Mouse (Mus musculus) ES-CJ7 (cell line): Measurements from ENCODE around the gene Abca17.

Source experiments
- DNase-seq: peaks from one replicate; pipeline ENCODE4 v3.0.0; 2011; ENCODE audit warnings: low read depth, low spot score

Gene Abca17

GRCm38 (mm10) chr17:24346831-24347230 lies 4.0 kb downstream of the Abca17 start:
- no peak for DNase-seq

- no peak for DNase-seq
These were observed 6.2 kb downstream of the Abca17 start for GRCm38 (mm10) chr17:24344672-24345071.

GRCm38 (mm10) chr17:24327656-24328055 lies 23.2 kb downstream of the Abca17 start:
- DNase-seq = no peak

- no peak for DNase-seq
These were observed 25.8 kb downstream of the Abca17 start for GRCm38 (mm10) chr17:24325051-24325450.

GRCm38 (mm10) chr17:24320826-24321225 lies 30.0 kb downstream of the Abca17 start:
- DNase-seq = no peak

- DNase-seq = peak; percentile 28
These were observed 43.4 kb downstream of the Abca17 start for GRCm38 (mm10) chr17:24307500-24307899.

GRCm38 (mm10) chr17:24300651-24301050 lies 50.2 kb downstream of the Abca17 start:
- DNase-seq = no peak

GRCm38 (mm10) chr17:24289338-24289737 lies 61.5 kb downstream of the Abca17 start:
- no peak for DNase-seq

- no peak for DNase-seq
These were observed 62.4 kb downstream of the Abca17 start for GRCm38 (mm10) chr17:24288477-24288876.

GRCm38 (mm10) chr17:24285680-24286079 lies 65.2 kb downstream of the Abca17 start:
- no peak for DNase-seq

- no peak for DNase-seq
These were observed 67.5 kb downstream of the Abca17 start for GRCm38 (mm10) chr17:24283266-24283818.

GRCm38 (mm10) chr17:24282637-24283036 lies 68.2 kb downstream of the Abca17 start:
- DNase-seq = peak; percentile 61

GRCm38 (mm10) chr17:24279907-24280306 lies 71.0 kb downstream of the Abca17 start:
- DNase-seq = no peak

- DNase-seq = no peak
These were observed 83.7 kb downstream of the Abca17 start for GRCm38 (mm10) chr17:24267133-24267532.

- DNase-seq = no peak
These were observed 86.1 kb downstream of the Abca17 start for GRCm38 (mm10) chr17:24264766-24265165.

- DNase-seq = no peak
These were observed 90.4 kb downstream of the Abca17 start for GRCm38 (mm10) chr17:24260516-24260915.

GRCm38 (mm10) chr17:24259702-24260101 lies 91.2 kb downstream of the Abca17 start:
- DNase-seq = no peak

GRCm38 (mm10) chr17:24258981-24259380 lies 91.9 kb downstream of the Abca17 start:
- no peak for DNase-seq

- DNase-seq = no peak
These were observed 98.5 kb downstream of the Abca17 start for GRCm38 (mm10) chr17:24252329-24252728.

GRCm38 (mm10) chr17:24251320-24252069 lies 99.4 kb downstream of the Abca17 start, which contains the start of gene Ccnf:
TSS of gene Ccnf (minus strand) at chr17:24251484.
- peak; percentile 99 for DNase-seq

- DNase-seq = no peak
These were observed 99.9 kb downstream of the Abca17 start for GRCm38 (mm10) chr17:24250988-24251319.

- peak; percentile 64 for DNase-seq
These were observed 102.2 kb downstream of the Abca17 start for GRCm38 (mm10) chr17:24248641-24249040.

GRCm38 (mm10) chr17:24244061-24244460 lies 106.8 kb downstream of the Abca17 start:
- DNase-seq = no peak
